Mouse (Mus musculus) induced T-regulatory cell, adult 2 months (primary cell): Measurements from ENCODE around the gene Isca2.

ENCODE experiments used
- DNase-seq: peaks from one replicate; pipeline ENCODE4 v3.0.0-alpha.2; 2012; ENCODE audit warnings: low read depth

Gene Isca2

GRCm38 (mm10) chr12:84772726-84773441 is at the start of gene Isca2, which contains the start of gene Npc2:
Gene Isca2 (plus strand): TSS chr12:84773251.
Gene Npc2 (minus strand): TSS chr12:84773152.
- peak; percentile 99 for DNase-seq

- DNase-seq, result no peak
These were observed 46.7 kb upstream of the Isca2 start for GRCm38 (mm10) chr12:84726391-84726790.

- DNase-seq, result no peak
These were observed 46.1 kb upstream of the Isca2 start for GRCm38 (mm10) chr12:84726986-84727385.

- DNase-seq, result no peak
These were observed 45.6 kb upstream of the Isca2 start for GRCm38 (mm10) chr12:84727434-84727833.

GRCm38 (mm10) chr12:84728421-84728820 is 44.6 kb upstream of the Isca2 start:
- DNase-seq, result no peak

- DNase-seq, result no peak
These were observed 39.7 kb upstream of the Isca2 start for GRCm38 (mm10) chr12:84733366-84733765.

- no peak for DNase-seq
These were observed 29.6 kb upstream of the Isca2 start for GRCm38 (mm10) chr12:84743496-84743895.

- DNase-seq, result no peak
These were observed 27.4 kb upstream of the Isca2 start for GRCm38 (mm10) chr12:84745700-84746099.

GRCm38 (mm10) chr12:84748134-84748533 is 24.9 kb upstream of the Isca2 start:
- no peak for DNase-seq

- DNase-seq, result no peak
These were observed 22.4 kb upstream of the Isca2 start for GRCm38 (mm10) chr12:84750661-84751060.

GRCm38 (mm10) chr12:84752131-84752977 is 20.7 kb upstream of the Isca2 start:
- DNase-seq, result peak; percentile 9

GRCm38 (mm10) chr12:84755008-84755695 is 17.9 kb upstream of the Isca2 start:
- peak; percentile 83 for DNase-seq

- no peak for DNase-seq
These were observed 17.0 kb upstream of the Isca2 start for GRCm38 (mm10) chr12:84756016-84756415.

GRCm38 (mm10) chr12:84759063-84759462 is 14.0 kb upstream of the Isca2 start:
- peak; percentile 73 for DNase-seq

- DNase-seq, result peak; percentile 94
These were observed 10.5 kb upstream of the Isca2 start for GRCm38 (mm10) chr12:84762532-84762931.

- peak; percentile 75 for DNase-seq
These were observed 9.4 kb upstream of the Isca2 start for GRCm38 (mm10) chr12:84763577-84764218.

- DNase-seq, result peak; percentile 65
These were observed 8.3 kb upstream of the Isca2 start for GRCm38 (mm10) chr12:84764756-84765155.

- no peak for DNase-seq
These were observed 7.5 kb upstream of the Isca2 start for GRCm38 (mm10) chr12:84765506-84765905.

- no peak for DNase-seq
These were observed 6.8 kb upstream of the Isca2 start for GRCm38 (mm10) chr12:84766113-84766735.

GRCm38 (mm10) chr12:84767510-84767909 is 5.5 kb upstream of the Isca2 start:
- no peak for DNase-seq

GRCm38 (mm10) chr12:84769624-84770023 is 3.4 kb upstream of the Isca2 start:
- no peak for DNase-seq
